Mouse (Mus musculus): ENCODE results near the gene Ldb1. TPM values are rescaled to one million over a fixed set of nuclear protein-coding genes. Genes with fewer than 3 reads are reported as not detected.
"Not testable (repeated sequence)": the region's sequence is repeated elsewhere in the genome, so short reads cannot be mapped to it uniquely, and the experiment has no call there.

Ldb1 gene
- polyA plus RNA-seq, 1 experiment from 2014 or later = 50.6 TPM

GRCm38 (mm10) chr19:45997365-45997764, 47.6 kb downstream of the Ldb1 start:
- WGBS = 58% methylated on average over 5 of the region's 5 CpGs
- Histone ChIP-seq H3K4me1 (ENCODE audit: control insufficient read depth, insufficient read depth, low read depth, low read length) (peaks cover 4% of the 10 kb centered on the region), H3K27me3 (replicated peaks; ENCODE audit: control insufficient read depth, insufficient read depth, low read length) (no peaks in the 10 kb centered on the region; the same call in 1 of the 2 replicates), H3K4me3 (ENCODE audit: low read length) (peak overlapping the region; percentile 92), H3K4me2 (ENCODE audit: low read length) (peak overlapping the region; percentile 72), H3K27ac (ENCODE audit: low read depth, low read length) (no peak overlapping the region; the same call in 1 of the 2 replicates), H3K36me3 (ENCODE audit: control insufficient read depth, insufficient read depth, low read length) (no peaks in the 10 kb centered on the region), H3K9ac (ENCODE audit: low read depth, low read length) (peak overlapping the region; percentile 95), H3K9me3 (ENCODE audit: control insufficient read depth, low read length) (no peaks in the 10 kb centered on the region)
- no peak for ATAC-seq

DNA sequence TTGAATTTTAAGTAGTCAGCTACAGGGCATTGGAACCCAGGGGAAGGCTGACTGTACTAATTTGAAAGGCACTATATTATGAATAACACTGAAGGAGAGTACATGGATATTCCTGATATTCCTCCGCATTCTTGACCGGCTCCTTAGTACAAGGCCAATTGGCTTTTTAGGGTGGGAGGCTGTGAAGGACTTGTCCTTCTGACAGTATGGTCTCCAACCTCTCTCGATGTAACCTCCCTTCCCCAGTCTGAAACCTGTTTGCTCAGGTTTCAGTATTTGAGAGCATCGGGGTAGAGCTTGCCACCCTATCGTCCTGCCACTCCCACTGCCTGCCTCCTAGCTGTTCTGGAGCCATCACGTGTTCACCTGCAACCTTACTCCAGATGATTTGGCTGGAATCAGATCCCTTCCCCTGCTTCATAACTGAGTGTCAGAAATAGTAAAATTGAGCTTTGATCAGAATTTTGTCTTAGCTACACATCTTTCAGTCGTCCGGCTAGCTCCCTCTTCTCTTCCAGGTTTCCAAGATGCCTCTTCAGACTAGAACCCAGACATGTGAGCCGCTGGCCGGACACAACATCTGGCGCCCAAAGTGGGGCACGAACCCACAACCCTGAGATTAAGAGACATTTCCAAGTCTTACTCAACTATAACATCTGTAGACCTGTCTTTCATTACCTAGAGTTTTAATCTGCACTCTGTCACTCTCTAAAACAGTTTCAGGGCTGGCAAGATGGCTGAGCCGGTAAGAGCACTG, 50.9 kb downstream of the Ldb1 start:
- Histone ChIP-seq H3K9ac (ENCODE audit: low read depth, low read length) (no peak overlapping the region), H3K27me3 (replicated peaks; ENCODE audit: control insufficient read depth, insufficient read depth, low read length) (no peaks in the 10 kb centered on the region), H3K4me1 (ENCODE audit: control insufficient read depth, insufficient read depth, low read depth, low read length) (peaks cover 4% of the 10 kb centered on the region), H3K9me3 (ENCODE audit: control insufficient read depth, low read length) (no peaks in the 10 kb centered on the region), H3K36me3 (ENCODE audit: control insufficient read depth, insufficient read depth, low read length) (no peaks in the 10 kb centered on the region), H3K4me3 (ENCODE audit: low read length) (no peak overlapping the region), H3K4me2 (ENCODE audit: low read length) (no peak overlapping the region), H3K27ac (ENCODE audit: low read depth, low read length) (no peak overlapping the region)
- WGBS = 95% methylated on average over 13 of the region's 13 CpGs
- ATAC-seq = no peak

- not testable (repeated sequence) for H3K36me3 ChIP-seq (ENCODE audit: control insufficient read depth, insufficient read depth, low read length); H3K9ac ChIP-seq (ENCODE audit: low read depth, low read length); H3K27me3 ChIP-seq (replicated peaks; ENCODE audit: control insufficient read depth, insufficient read depth, low read length); ATAC-seq; H3K27ac ChIP-seq (ENCODE audit: low read depth, low read length); H3K4me2 ChIP-seq (ENCODE audit: low read length); H3K4me3 ChIP-seq (ENCODE audit: low read length); H3K9me3 ChIP-seq (ENCODE audit: control insufficient read depth, low read length); H3K4me1 ChIP-seq (ENCODE audit: control insufficient read depth, insufficient read depth, low read depth, low read length)
- 92% methylated on average over 6 of the region's 6 CpGs for WGBS
These were observed 51.6 kb downstream of the Ldb1 start for GRCm38 (mm10) chr19:45993441-45993840.

DNA sequence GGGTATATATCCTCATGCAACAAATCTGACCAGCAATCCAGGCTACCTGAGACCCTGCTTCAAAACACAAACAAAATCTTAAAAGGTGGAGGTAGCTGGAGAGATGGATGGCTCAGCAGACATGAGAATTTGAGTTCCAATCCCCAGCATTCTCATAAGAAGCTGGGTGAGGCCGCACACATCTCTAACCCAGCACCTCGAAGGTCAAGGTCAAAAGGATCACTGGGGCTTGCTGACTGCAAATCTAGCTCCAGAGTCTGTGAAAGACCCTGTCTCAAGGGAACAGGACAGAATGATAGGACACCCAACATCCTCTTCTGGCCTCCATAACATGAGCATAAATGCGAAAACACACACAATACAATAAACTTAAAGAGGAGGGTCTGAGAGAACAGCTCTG, 53.8 kb downstream of the Ldb1 start:
- no peak overlapping the region for H3K27ac ChIP-seq (ENCODE audit: low read depth, low read length)
- no peak for ATAC-seq
- no peak overlapping the region for H3K4me3 ChIP-seq (ENCODE audit: low read length)
- WGBS = 95% methylated on average over 3 of the region's 3 CpGs
- H3K9ac ChIP-seq (ENCODE audit: low read depth, low read length) = no peak overlapping the region
- H3K36me3 ChIP-seq (ENCODE audit: control insufficient read depth, insufficient read depth, low read length) = peaks cover 3% of the 10 kb centered on the region; the same call in 1 of the 2 replicates
- H3K27me3 ChIP-seq (replicated peaks; ENCODE audit: control insufficient read depth, insufficient read depth, low read length) = no peaks in the 10 kb centered on the region
- no peak overlapping the region for H3K4me2 ChIP-seq (ENCODE audit: low read length)
- H3K4me1 ChIP-seq (ENCODE audit: control insufficient read depth, insufficient read depth, low read depth, low read length) = no peaks in the 10 kb centered on the region
- H3K9me3 ChIP-seq (ENCODE audit: control insufficient read depth, low read length) = no peaks in the 10 kb centered on the region

DNA sequence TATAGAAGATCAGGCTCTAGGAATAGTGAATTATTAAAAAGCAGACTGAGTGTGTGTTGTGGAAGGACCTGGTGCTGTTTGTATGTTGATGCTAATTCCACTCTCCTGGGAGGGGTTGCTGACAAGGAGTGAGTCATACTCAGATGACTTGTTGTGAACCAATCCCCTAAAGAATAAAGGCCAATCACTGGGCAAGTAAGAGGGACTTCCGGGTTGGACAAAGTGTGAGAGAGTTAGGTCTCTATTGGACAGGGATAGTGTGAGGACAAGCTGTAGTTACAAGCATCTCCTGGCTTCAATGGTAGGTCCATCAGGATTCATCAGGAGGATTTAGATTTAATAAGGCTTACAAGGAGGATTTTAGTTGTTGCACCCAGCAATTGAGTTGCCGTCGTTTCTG, 56.8 kb downstream of the Ldb1 start:
- no peaks in the 10 kb centered on the region for H3K27me3 ChIP-seq (replicated peaks; ENCODE audit: control insufficient read depth, insufficient read depth, low read length)
- H3K9ac ChIP-seq (ENCODE audit: low read depth, low read length) = no peak overlapping the region

GRCm38 (mm10) chr19:45984379-45984778, 60.6 kb downstream of the Ldb1 start:
- no peak overlapping the region for H3K27ac ChIP-seq (ENCODE audit: low read depth, low read length)
- no peaks in the 10 kb centered on the region for H3K9me3 ChIP-seq (ENCODE audit: control insufficient read depth, low read length)
- peaks cover 3% of the 10 kb centered on the region; the same call in 1 of the 2 replicates for H3K36me3 ChIP-seq (ENCODE audit: control insufficient read depth, insufficient read depth, low read length)
- no peak for ATAC-seq
- H3K4me1 ChIP-seq (ENCODE audit: control insufficient read depth, insufficient read depth, low read depth, low read length) = no peaks in the 10 kb centered on the region
- no peaks in the 10 kb centered on the region for H3K27me3 ChIP-seq (replicated peaks; ENCODE audit: control insufficient read depth, insufficient read depth, low read length)
- no peak overlapping the region for H3K4me2 ChIP-seq (ENCODE audit: low read length)
- H3K4me3 ChIP-seq (ENCODE audit: low read length) = no peak overlapping the region
- no peak overlapping the region for H3K9ac ChIP-seq (ENCODE audit: low read depth, low read length)

More for the DNA sequence above, 56.8 kb downstream of the Ldb1 start:
- no peak overlapping the region for H3K27ac ChIP-seq (ENCODE audit: low read depth, low read length)
- ATAC-seq = no peak
- no peak overlapping the region for H3K4me2 ChIP-seq (ENCODE audit: low read length)
- H3K4me3 ChIP-seq (ENCODE audit: low read length) = no peak overlapping the region
- 98% methylated on average over 3 of the region's 3 CpGs for WGBS
- H3K36me3 ChIP-seq (ENCODE audit: control insufficient read depth, insufficient read depth, low read length) = peaks cover 3% of the 10 kb centered on the region; the same call in 1 of the 2 replicates
- H3K4me1 ChIP-seq (ENCODE audit: control insufficient read depth, insufficient read depth, low read depth, low read length) = no peaks in the 10 kb centered on the region
- no peaks in the 10 kb centered on the region for H3K9me3 ChIP-seq (ENCODE audit: control insufficient read depth, low read length)

Other genes with a start within 250 kb of the Ldb1 start
- 17.0 and 19.2 TPM in 2 replicates for gene Kcnip2, start 229.2 kb downstream of the Ldb1 start, polyA plus RNA-seq (2015; fragmentation: Nextera tagmentation; extraction: Ambion mirVana)
- gene Armh3, start 46.7 kb downstream of the Ldb1 start, polyA plus RNA-seq (2015; fragmentation: Nextera tagmentation; extraction: Ambion mirVana) = 21.4 and 22.6 TPM in 2 replicates
- 6.1 and 7.2 TPM in 2 replicates for gene Hps6, start 41.7 kb downstream of the Ldb1 start, polyA plus RNA-seq (2015; fragmentation: Nextera tagmentation; extraction: Ambion mirVana)
- gene Pprc1, start 328 bp downstream of the Ldb1 start, polyA plus RNA-seq (2015; fragmentation: Nextera tagmentation; extraction: Ambion mirVana) = 15.4 and 22.5 TPM in 2 replicates
- 56.3 and 63.9 TPM in 2 replicates for gene Nolc1, start 30.6 kb upstream of the Ldb1 start, polyA plus RNA-seq (2015; fragmentation: Nextera tagmentation; extraction: Ambion mirVana)
- gene Elovl3, start 86.7 kb upstream of the Ldb1 start, polyA plus RNA-seq (2015; fragmentation: Nextera tagmentation; extraction: Ambion mirVana) = not detected in 2 replicates
- gene Pitx3, start 103.1 kb upstream of the Ldb1 start, polyA plus RNA-seq (2015; fragmentation: Nextera tagmentation; extraction: Ambion mirVana) = 0.20 and 0.81 TPM in 2 replicates
- gene Gbf1, start 107.3 kb upstream of the Ldb1 start, polyA plus RNA-seq (2015; fragmentation: Nextera tagmentation; extraction: Ambion mirVana) = 60.3 and 71.0 TPM in 2 replicates